Mouse (Mus musculus): ENCODE data around the gene Slc22a21.

The Slc22a21 gene

GRCm38 (mm10) chr11:53903781-53904533, 76.2 kb downstream of the Slc22a21 start:
- peak; percentile 83 for DNase-seq (ENCODE audit: low spot score)

- no peak for DNase-seq (ENCODE audit: low spot score)
Observed at GRCm38 (mm10) chr11:53902741-53903140, 77.4 kb downstream of the Slc22a21 start.

- no peak for DNase-seq (ENCODE audit: low spot score)
Observed at GRCm38 (mm10) chr11:53900991-53901390, 79.1 kb downstream of the Slc22a21 start.

GRCm38 (mm10) chr11:53899981-53900380, 80.2 kb downstream of the Slc22a21 start:
- DNase-seq (ENCODE audit: low spot score): no peak
